ENCODE assay signal across 8 mouse cellular contexts in the genomic region with DNA sequence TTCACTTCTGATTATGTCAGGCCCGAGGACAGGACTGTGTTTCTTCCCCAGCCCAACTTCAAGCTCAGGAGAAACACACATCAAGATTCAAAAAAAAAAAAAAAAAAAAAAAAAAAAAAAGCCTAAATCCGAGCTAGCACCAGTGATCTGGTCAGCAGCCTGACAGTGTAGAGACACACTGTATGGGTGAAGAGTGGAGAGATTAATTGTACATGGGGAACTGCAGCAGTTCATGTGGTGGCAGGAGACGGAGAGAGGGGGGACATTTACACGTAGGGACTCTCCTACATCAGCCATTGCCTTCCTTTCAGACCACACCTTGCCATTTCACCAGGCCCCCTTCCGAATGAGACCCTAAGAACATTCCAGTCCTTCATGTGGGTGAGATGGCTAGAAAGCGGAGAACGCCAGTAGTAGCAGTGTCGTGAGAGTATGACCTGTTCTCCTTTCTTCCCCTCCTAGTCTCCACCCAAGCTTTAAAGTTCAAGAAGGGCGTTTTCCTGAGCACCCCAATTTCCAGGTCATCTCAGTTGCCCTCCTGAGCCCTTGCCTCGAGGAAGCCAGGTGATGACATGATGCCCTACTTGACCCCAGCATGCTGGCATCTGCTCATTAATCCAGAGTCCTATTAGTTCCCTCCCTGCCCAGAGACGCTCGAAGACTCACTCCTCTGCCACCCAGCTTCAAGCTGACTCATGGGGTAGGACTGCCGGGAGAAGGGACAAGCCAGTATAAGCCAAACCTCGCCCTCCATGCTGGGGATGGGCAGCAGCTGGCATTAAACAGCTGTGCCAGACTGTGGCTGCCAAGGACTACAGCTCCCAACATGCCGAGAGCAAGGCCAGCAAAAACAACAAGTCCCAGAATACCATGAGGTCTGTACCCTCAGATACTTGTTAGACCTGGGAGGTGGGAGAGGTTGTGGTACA. TPM values are rescaled to one million over a fixed set of nuclear protein-coding genes. Genes with fewer than 3 reads are reported as not detected.
DNase-seq lines count a peak whose midpoint lies in the region; ATAC-seq and TF ChIP-seq lines count a peak whose summit lies in the region.

No protein-coding gene starts in this region.

- H3K4me2 ChIP-seq in forebrain, embryonic 11.5 days (ENCODE audit: low read depth, low read length, severe bottlenecking) = peak overlapping the region; percentile 91
- peak overlapping the region; percentile 76 for H3K4me2 ChIP-seq in hindbrain, embryonic 14.5 days (replicated peaks)
- peak overlapping the region; percentile 89 for H3K4me2 ChIP-seq in limb, embryonic 11.5 days (ENCODE audit: low read depth, severe bottlenecking)
- peak overlapping the region; percentile 62 for H3K4me2 ChIP-seq in midbrain, embryonic 15.5 days

- peak overlapping the region; percentile 64 for H3K4me3 ChIP-seq in forebrain, embryonic 11.5 days (ENCODE audit: low read depth, low read length)
- H3K4me3 ChIP-seq in hindbrain, embryonic 14.5 days (replicated peaks; ENCODE audit: low read length) = peak overlapping the region; percentile 75
- peak overlapping the region; percentile 50 for H3K4me3 ChIP-seq in limb, embryonic 11.5 days (ENCODE audit: low read depth, low read length)
- peak overlapping the region; percentile 76 for H3K4me3 ChIP-seq in midbrain, embryonic 15.5 days

- in situ Hi-C loops in Patski (cut with MboI; ENCODE audit: low pct_unique_long_range_greater_than_20kb) = no loop called here

- no peaks in the 10 kb centered on the region for H3K9me3 ChIP-seq in forebrain, embryonic 11.5 days (ENCODE audit: control insufficient read depth, low read length)
- H3K9me3 ChIP-seq in hindbrain, embryonic 14.5 days (ENCODE audit: control insufficient read depth, low read length) = no peaks in the 10 kb centered on the region
- H3K9me3 ChIP-seq in limb, embryonic 11.5 days (ENCODE audit: control insufficient read depth, low read length) = no peaks in the 10 kb centered on the region
- no peaks in the 10 kb centered on the region for H3K9me3 ChIP-seq in midbrain, embryonic 15.5 days

- POLR2A ChIA-PET in Patski (lab: Charles Lee) = interaction anchor here (0.6 to 1.4 kb wide), 5 partner anchors 10 to 419 kb away, joined by 3 to 4 read pairs (median 4); partner anchors contain the start of gene Pigo

- H3K27me3 ChIP-seq in Patski = no peaks in the 10 kb centered on the region
- H3K27me3 ChIP-seq in forebrain, embryonic 11.5 days (ENCODE audit: control insufficient read depth, insufficient read depth, low read length) = no peaks in the 10 kb centered on the region
- no peaks in the 10 kb centered on the region for H3K27me3 ChIP-seq in hindbrain, embryonic 14.5 days (ENCODE audit: control insufficient read depth, insufficient read depth, low read length)
- no peaks in the 10 kb centered on the region for H3K27me3 ChIP-seq in limb, embryonic 11.5 days (ENCODE audit: control insufficient read depth, insufficient read depth, low read length)
- H3K27me3 ChIP-seq in midbrain, embryonic 15.5 days (replicated peaks) = no peaks in the 10 kb centered on the region

- no peak for TF ChIP-seq CTCF in Patski (IDR thresholded peaks at IDR 0.05)

- CTCF ChIA-PET in Patski (lab: Charles Lee) = no interaction called here

- peak overlapping the region; percentile 72 for H3K9ac ChIP-seq in forebrain, embryonic 11.5 days (ENCODE audit: low read length)
- peak overlapping the region; percentile 84 for H3K9ac ChIP-seq in hindbrain, embryonic 14.5 days
- H3K9ac ChIP-seq in limb, embryonic 11.5 days (ENCODE audit: low read length) = no peak overlapping the region; the same call in 1 of the 2 replicates
- H3K9ac ChIP-seq in midbrain, embryonic 15.5 days = peak overlapping the region; percentile 74

- peak; percentile 74 for ATAC-seq in Patski
- ATAC-seq in forebrain, embryonic 11.5 days (replicated peaks; ENCODE audit: low FRiP score) = no peak
- ATAC-seq in hindbrain, embryonic 14.5 days (ENCODE audit: low FRiP score) = no peak
- no peak for ATAC-seq in limb, embryonic 11.5 days (ENCODE audit: insufficient number of reproducible peaks, low FRiP score, low TSS enrichment, low read depth)
- ATAC-seq in midbrain, embryonic 15.5 days (replicated peaks) = no peak

- peak; percentile 62 for DNase-seq in cerebellum, adult 9-11 months
- DNase-seq in cerebellum, postnatal 25 days = no peak
- no peak for DNase-seq in Patski (ENCODE audit: low read depth, low spot score)
- no peak for DNase-seq in forebrain, embryonic 11.5 days (ENCODE audit: low spot score)
- DNase-seq in hindbrain, embryonic 14.5 days (ENCODE audit: low spot score) = peak; percentile 43
- peak; percentile 20 for DNase-seq in limb, embryonic 11.5 days (ENCODE audit: low spot score)
- no peak for DNase-seq in embryo, embryonic 10 days (ENCODE audit: low spot score)

- peaks cover 7% of the 10 kb centered on the region for H3K36me3 ChIP-seq in forebrain, embryonic 11.5 days (ENCODE audit: control insufficient read depth, insufficient read depth, low read length)
- H3K36me3 ChIP-seq in hindbrain, embryonic 14.5 days (replicated peaks; ENCODE audit: control insufficient read depth, insufficient read depth) = peaks cover 28% of the 10 kb centered on the region
- no peaks in the 10 kb centered on the region for H3K36me3 ChIP-seq in limb, embryonic 11.5 days (ENCODE audit: control insufficient read depth, insufficient read depth, low read length)
- H3K36me3 ChIP-seq in midbrain, embryonic 15.5 days (replicated peaks) = peaks cover 29% of the 10 kb centered on the region

- H3K4me1 ChIP-seq in forebrain, embryonic 11.5 days (replicated peaks; ENCODE audit: control insufficient read depth, insufficient read depth, low read length) = peaks cover 15% of the 10 kb centered on the region
- peaks cover 27% of the 10 kb centered on the region for H3K4me1 ChIP-seq in hindbrain, embryonic 14.5 days (replicated peaks; ENCODE audit: control insufficient read depth, insufficient read depth, low read length)
- H3K4me1 ChIP-seq in limb, embryonic 11.5 days (ENCODE audit: control insufficient read depth, insufficient read depth, low read length) = peaks cover 8% of the 10 kb centered on the region
- H3K4me1 ChIP-seq in midbrain, embryonic 15.5 days = peaks cover 40% of the 10 kb centered on the region

- peak overlapping the region; percentile 62; the same call in 1 of the 2 replicates for H3K27ac ChIP-seq in forebrain, embryonic 11.5 days (ENCODE audit: low read depth, low read length)
- H3K27ac ChIP-seq in hindbrain, embryonic 14.5 days = no peak overlapping the region
- no peak overlapping the region for H3K27ac ChIP-seq in limb, embryonic 11.5 days (replicated peaks; ENCODE audit: low read depth, low read length)
- H3K27ac ChIP-seq in midbrain, embryonic 15.5 days = peak overlapping the region; percentile 79

- 62% methylated on average over 15 of the region's 15 CpGs for WGBS in forebrain, embryonic 11.5 days
- WGBS in hindbrain, embryonic 14.5 days = 59% methylated on average over 15 of the region's 15 CpGs
- WGBS in limb, embryonic 11.5 days = 57% methylated on average over 15 of the region's 15 CpGs
- WGBS in midbrain, embryonic 15.5 days = 55% methylated on average over 15 of the region's 15 CpGs

RNA-seq across cellular contexts. Expression of gene Fam214b, which starts 7.2 kb away (rescaled TPM):
- 25.1 TPM for polyA plus RNA-seq in Patski (2021)
- 28.1 and 28.9 TPM in 2 replicates for polyA plus RNA-seq in forebrain, embryonic 11.5 days (2014; fragmentation: Nextera tagmentation; extraction: Ambion mirVana)
- 22.6 and 22.9 TPM in 2 replicates for polyA plus RNA-seq in hindbrain, embryonic 14.5 days (2014; fragmentation: Nextera tagmentation; extraction: Ambion mirVana)
- polyA plus RNA-seq in limb, embryonic 11.5 days (2014; fragmentation: Nextera tagmentation; extraction: Ambion mirVana) = 6.0 and 6.5 TPM in 2 replicates
- 52.0 and 55.3 TPM in 2 replicates for polyA plus RNA-seq in midbrain, embryonic 15.5 days (2015; fragmentation: Nextera tagmentation; extraction: Ambion mirVana)

RNA-seq across cellular contexts. Expression of gene Stoml2, which starts 7.3 kb away (rescaled TPM):
- polyA plus RNA-seq in Patski (2021) = 134 TPM
- polyA plus RNA-seq in forebrain, embryonic 11.5 days (2014; fragmentation: Nextera tagmentation; extraction: Ambion mirVana) = 378 and 409 TPM in 2 replicates
- 215 and 231 TPM in 2 replicates for polyA plus RNA-seq in hindbrain, embryonic 14.5 days (2014; fragmentation: Nextera tagmentation; extraction: Ambion mirVana)
- polyA plus RNA-seq in limb, embryonic 11.5 days (2014; fragmentation: Nextera tagmentation; extraction: Ambion mirVana) = 411 and 426 TPM in 2 replicates
- 218 and 235 TPM in 2 replicates for polyA plus RNA-seq in midbrain, embryonic 15.5 days (2015; fragmentation: Nextera tagmentation; extraction: Ambion mirVana)

RNA-seq across cellular contexts. Expression of gene Pigo, which starts 13.2 kb away (rescaled TPM):
- 11.3 TPM for polyA plus RNA-seq in Patski (2021)
- polyA plus RNA-seq in forebrain, embryonic 11.5 days (2014; fragmentation: Nextera tagmentation; extraction: Ambion mirVana) = 25.8 and 26.1 TPM in 2 replicates
- polyA plus RNA-seq in hindbrain, embryonic 14.5 days (2014; fragmentation: Nextera tagmentation; extraction: Ambion mirVana) = 24.2 and 27.1 TPM in 2 replicates
- polyA plus RNA-seq in limb, embryonic 11.5 days (2014; fragmentation: Nextera tagmentation; extraction: Ambion mirVana) = 21.7 and 22.7 TPM in 2 replicates
- 29.1 and 34.0 TPM in 2 replicates for polyA plus RNA-seq in midbrain, embryonic 15.5 days (2015; fragmentation: Nextera tagmentation; extraction: Ambion mirVana)

RNA-seq across cellular contexts. Expression of gene Unc13b, which starts 19.9 kb away (rescaled TPM):
- 8.2 TPM for polyA plus RNA-seq in Patski (2021)
- 22.9 and 23.0 TPM in 2 replicates for polyA plus RNA-seq in forebrain, embryonic 11.5 days (2014; fragmentation: Nextera tagmentation; extraction: Ambion mirVana)
- 18.9 and 19.5 TPM in 2 replicates for polyA plus RNA-seq in hindbrain, embryonic 14.5 days (2014; fragmentation: Nextera tagmentation; extraction: Ambion mirVana)
- 2.4 and 2.5 TPM in 2 replicates for polyA plus RNA-seq in limb, embryonic 11.5 days (2014; fragmentation: Nextera tagmentation; extraction: Ambion mirVana)
- polyA plus RNA-seq in midbrain, embryonic 15.5 days (2015; fragmentation: Nextera tagmentation; extraction: Ambion mirVana) = 20.1 and 21.2 TPM in 2 replicates

RNA-seq across cellular contexts. Expression of gene Fancg, which starts 28.5 kb away (rescaled TPM):
- polyA plus RNA-seq in Patski (2021) = 8.1 TPM
- 24.6 and 24.7 TPM in 2 replicates for polyA plus RNA-seq in forebrain, embryonic 11.5 days (2014; fragmentation: Nextera tagmentation; extraction: Ambion mirVana)
- polyA plus RNA-seq in hindbrain, embryonic 14.5 days (2014; fragmentation: Nextera tagmentation; extraction: Ambion mirVana) = 15.6 and 20.1 TPM in 2 replicates
- polyA plus RNA-seq in limb, embryonic 11.5 days (2014; fragmentation: Nextera tagmentation; extraction: Ambion mirVana) = 19.1 and 23.6 TPM in 2 replicates
- 22.8 and 29.5 TPM in 2 replicates for polyA plus RNA-seq in midbrain, embryonic 15.5 days (2015; fragmentation: Nextera tagmentation; extraction: Ambion mirVana)

Comparison
In these comparisons a context has a peak if more than half of its experiments do, and no peak if none do; other contexts are left out.
1. DNase-seq: peak in cerebellum, adult 9-11 months (single experiment), hindbrain, embryonic 14.5 days (single experiment) and limb, embryonic 11.5 days (single experiment); none in cerebellum, postnatal 25 days (0 of 2), Patski (single experiment), forebrain, embryonic 11.5 days (single experiment) and embryo, embryonic 10 days (single experiment).
2. H3K27ac ChIP-seq: peak in forebrain, embryonic 11.5 days (single experiment) and midbrain, embryonic 15.5 days (single experiment); none in hindbrain, embryonic 14.5 days (single experiment) and limb, embryonic 11.5 days (single experiment).
3. Peak in every context shown above with its lines, with median percentiles within 50 percentile points of each other: H3K4me2 ChIP-seq and H3K4me3 ChIP-seq.